Mouse (Mus musculus): ENCODE measurements at regions not wholly inside any gene's neighbourhood (a gene's known extent, or its start where the extent isn't known, plus 50 kb on each side); places are given as distances from the start of the nearest gene placed in this dataset.

GRCm38 (mm10) chr19:21214253-21214652 lies 57.8 kb upstream of the Zfand5 start:
- DNase-seq (ENCODE audit: low spot score), result no peak

GRCm38 (mm10) chr19:21193461-21193860 lies 78.6 kb upstream of the Zfand5 start:
- no peak for DNase-seq (ENCODE audit: low spot score)

GRCm38 (mm10) chr19:21192576-21192975 lies 79.5 kb upstream of the Zfand5 start:
- DNase-seq (ENCODE audit: low spot score), result no peak

- no peak for DNase-seq (ENCODE audit: low spot score)
Measured at GRCm38 (mm10) chr19:21189216-21189615, 82.9 kb upstream of the Zfand5 start.

GRCm38 (mm10) chr19:21186656-21187055 lies 85.4 kb upstream of the Zfand5 start:
- no peak for DNase-seq (ENCODE audit: low spot score)

GRCm38 (mm10) chr19:21186016-21186415 lies 86.1 kb upstream of the Zfand5 start:
- peak; percentile 33 for DNase-seq (ENCODE audit: low spot score)

- DNase-seq (ENCODE audit: low spot score), result no peak
Measured at GRCm38 (mm10) chr19:21183028-21183427, 89.0 kb upstream of the Zfand5 start.

GRCm38 (mm10) chr19:21179886-21180285 lies 92.2 kb upstream of the Zfand5 start:
- no peak for DNase-seq (ENCODE audit: low spot score)

- DNase-seq (ENCODE audit: low spot score), result no peak
Measured at GRCm38 (mm10) chr19:21175426-21175831, 96.6 kb upstream of the Zfand5 start.

GRCm38 (mm10) chr19:21174636-21175035 lies 97.4 kb upstream of the Zfand5 start:
- no peak for DNase-seq (ENCODE audit: low spot score)

- DNase-seq (ENCODE audit: low spot score), result peak; percentile 75
Measured at GRCm38 (mm10) chr19:21173896-21174483, 98.1 kb upstream of the Zfand5 start.

- DNase-seq (ENCODE audit: low spot score), result peak; percentile 46
Measured at GRCm38 (mm10) chr19:21171191-21171590, 100.9 kb upstream of the Zfand5 start.

GRCm38 (mm10) chr19:21170785-21171184 lies 101.3 kb upstream of the Zfand5 start:
- DNase-seq (ENCODE audit: low spot score), result peak; percentile 66

GRCm38 (mm10) chr19:21166939-21167338 lies 105.1 kb upstream of the Zfand5 start:
- DNase-seq (ENCODE audit: low spot score), result no peak

- no peak for DNase-seq (ENCODE audit: low spot score)
Measured at GRCm38 (mm10) chr19:21166465-21166860, 105.6 kb upstream of the Zfand5 start.

- no peak for DNase-seq (ENCODE audit: low spot score)
Measured at GRCm38 (mm10) chr19:21165763-21166464, 106.2 kb upstream of the Zfand5 start.

- no peak for DNase-seq (ENCODE audit: low spot score)
Measured at GRCm38 (mm10) chr19:21163978-21164377, 108.1 kb upstream of the Zfand5 start.

- peak; percentile 19 for DNase-seq (ENCODE audit: low spot score)
Measured at GRCm38 (mm10) chr19:21160946-21161345, 111.1 kb upstream of the Zfand5 start.

- DNase-seq (ENCODE audit: low spot score), result no peak
Measured at GRCm38 (mm10) chr19:21159189-21160137, 112.6 kb upstream of the Zfand5 start.

- peak; percentile 19 for DNase-seq (ENCODE audit: low spot score)
Measured at GRCm38 (mm10) chr19:21154162-21154561, 117.9 kb upstream of the Zfand5 start.

- peak; percentile 53 for DNase-seq (ENCODE audit: low spot score)
Measured at GRCm38 (mm10) chr19:21152027-21152426, 120.1 kb upstream of the Zfand5 start.

- no peak for DNase-seq (ENCODE audit: low spot score)
Measured at GRCm38 (mm10) chr19:21150849-21151248, 121.2 kb upstream of the Zfand5 start.

- no peak for DNase-seq (ENCODE audit: low spot score)
Measured at GRCm38 (mm10) chr19:21150241-21150640, 121.8 kb upstream of the Zfand5 start.

Measured in adipocyte (in vitro differentiated cells).